Mouse (Mus musculus): ENCODE results near the gene Gcnt2.

DNA sequence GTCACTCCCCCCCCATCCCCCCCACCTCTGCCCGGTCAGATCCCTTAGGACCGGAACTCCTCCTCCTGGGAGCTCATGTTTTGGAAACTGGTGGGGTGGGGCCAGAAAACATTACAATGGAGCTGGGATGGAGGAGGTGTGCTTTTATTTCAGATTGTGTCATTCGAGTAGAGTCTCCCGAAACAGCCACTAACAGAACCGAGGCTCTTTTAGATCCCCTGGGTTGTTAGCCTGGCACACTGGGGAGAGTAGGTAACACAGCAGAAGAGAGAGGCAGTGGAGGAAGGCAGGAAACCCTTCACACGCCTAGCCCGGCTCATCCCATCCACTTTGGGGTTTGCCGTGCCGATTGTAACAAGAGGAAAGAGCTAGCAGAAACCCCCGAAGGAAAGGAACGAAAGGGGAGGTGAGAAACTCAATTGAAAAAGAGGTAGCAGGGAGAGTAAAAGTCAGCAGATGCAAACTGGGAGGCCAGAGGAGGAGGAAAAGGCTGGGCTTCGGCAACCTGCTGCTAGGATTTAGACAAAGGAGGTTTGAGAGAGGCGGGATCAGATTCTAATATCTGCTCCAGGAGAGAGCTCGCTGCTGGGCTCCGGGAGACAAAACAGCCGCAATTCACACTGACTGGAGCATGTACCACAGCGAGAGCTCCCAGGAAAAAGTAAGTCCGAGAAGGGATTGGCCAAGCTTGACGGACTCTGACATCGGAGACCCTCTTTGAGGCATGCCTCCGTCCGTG lies 27.3 kb downstream of the Gcnt2 start:
- TF ChIP-seq CTCF (IDR thresholded peaks at IDR 0.05; ENCODE audit: extremely low read depth, insufficient read depth, insufficient read length, insufficient replicate concordance): no peak
- TF ChIP-seq POLR2A (IDR thresholded peaks at IDR 0.05; ENCODE audit: low read depth, low read length): no peak

All from spleen, adult 2 months (tissue).